Mouse (Mus musculus): ENCODE measurements at regions not wholly inside any gene's neighbourhood (a gene's known extent, or its start where the extent isn't known, plus 50 kb on each side); places are given as distances from the start of the nearest gene placed in this dataset.

- 81% methylated on average over 1 of the region's 1 CpGs for WGBS
- Histone ChIP-seq H3K9me3 (no peaks in the 10 kb centered on the region), H3K4me2 (replicated peaks) (no peak overlapping the region), H3K9ac (no peak overlapping the region), H3K36me3 (no peaks in the 10 kb centered on the region), H3K4me3 (replicated peaks) (no peak overlapping the region), H3K27ac (no peak overlapping the region), H3K4me1 (replicated peaks) (no peaks in the 10 kb centered on the region), H3K27me3 (replicated peaks) (no peaks in the 10 kb centered on the region)
- no peak for ATAC-seq
Observed at GRCm38 (mm10) chr11:6785471-6785870, 52.0 kb downstream of the Gm11983 start.

GRCm38 (mm10) chr11:6782826-6783225, 54.6 kb downstream of the Gm11983 start:
- Histone ChIP-seq H3K4me3 (replicated peaks) (no peak overlapping the region), H3K9me3 (no peaks in the 10 kb centered on the region), H3K36me3 (no peaks in the 10 kb centered on the region), H3K4me2 (replicated peaks) (no peak overlapping the region), H3K4me1 (replicated peaks) (no peaks in the 10 kb centered on the region), H3K9ac (no peak overlapping the region), H3K27me3 (replicated peaks) (no peaks in the 10 kb centered on the region), H3K27ac (no peak overlapping the region)
- no peak for ATAC-seq
- 86% methylated on average over 14 of the region's 14 CpGs for WGBS

GRCm38 (mm10) chr11:6779752-6780151, 57.7 kb downstream of the Gm11983 start:
- H3K27me3 ChIP-seq (replicated peaks): no peaks in the 10 kb centered on the region
- 66% methylated on average over 5 of the region's 5 CpGs for WGBS
- H3K9ac ChIP-seq: no peak overlapping the region
- H3K27ac ChIP-seq: no peak overlapping the region
- no peak for ATAC-seq
- H3K4me1 ChIP-seq (replicated peaks): 0 out of 2 replicates have a peak, but pooled peaks cover 5% of the 10 kb centered on the region
- no peaks in the 10 kb centered on the region for H3K9me3 ChIP-seq
- H3K4me2 ChIP-seq (replicated peaks): no peak overlapping the region
- no peaks in the 10 kb centered on the region for H3K36me3 ChIP-seq
- no peak overlapping the region for H3K4me3 ChIP-seq (replicated peaks)

GRCm38 (mm10) chr11:6778596-6779360, 58.7 kb downstream of the Gm11983 start:
- Histone ChIP-seq H3K9ac (no peak overlapping the region), H3K27me3 (replicated peaks) (no peaks in the 10 kb centered on the region), H3K4me3 (replicated peaks) (no peak overlapping the region), H3K4me2 (replicated peaks) (no peak overlapping the region), H3K27ac (no peak overlapping the region), H3K9me3 (no peaks in the 10 kb centered on the region), H3K4me1 (replicated peaks) (0 out of 2 replicates have a peak, but pooled peaks cover 7% of the 10 kb centered on the region), H3K36me3 (no peaks in the 10 kb centered on the region)
- 55% methylated on average over 10 of the region's 10 CpGs for WGBS
- no peak for ATAC-seq

- no peak for ATAC-seq
- no peak overlapping the region for H3K27ac ChIP-seq
- H3K4me1 ChIP-seq (replicated peaks): peaks cover 7% of the 10 kb centered on the region; the same call in 1 of the 2 replicates
- no peaks in the 10 kb centered on the region for H3K9me3 ChIP-seq
- WGBS: 97% methylated on average over 1 of the region's 1 CpGs
- H3K9ac ChIP-seq: no peak overlapping the region
- H3K27me3 ChIP-seq (replicated peaks): no peaks in the 10 kb centered on the region
- H3K36me3 ChIP-seq: no peaks in the 10 kb centered on the region
- H3K4me3 ChIP-seq (replicated peaks): no peak overlapping the region
- H3K4me2 ChIP-seq (replicated peaks): no peak overlapping the region
Observed at GRCm38 (mm10) chr11:6777566-6777965, 59.9 kb downstream of the Gm11983 start.

- Histone ChIP-seq H3K9ac (no peak overlapping the region), H3K27ac (no peak overlapping the region; the same call in 1 of the 2 replicates), H3K9me3 (no peaks in the 10 kb centered on the region), H3K4me2 (replicated peaks) (no peak overlapping the region), H3K27me3 (replicated peaks) (no peaks in the 10 kb centered on the region), H3K4me1 (replicated peaks) (peaks cover 7% of the 10 kb centered on the region; the same call in 1 of the 2 replicates), H3K36me3 (no peaks in the 10 kb centered on the region), H3K4me3 (replicated peaks) (no peak overlapping the region)
- 0 out of 2 replicates have a peak, but pooled peaks have one; percentile 30 for ATAC-seq
- 23% methylated on average over 4 of the region's 4 CpGs for WGBS
Observed at GRCm38 (mm10) chr11:6774656-6775055, 62.8 kb downstream of the Gm11983 start.

GRCm38 (mm10) chr11:6773951-6774350, 63.5 kb downstream of the Gm11983 start:
- peak; percentile 43; the same call in 1 of the 2 replicates for ATAC-seq
- H3K36me3 ChIP-seq: no peaks in the 10 kb centered on the region
- H3K4me2 ChIP-seq (replicated peaks): no peak overlapping the region
- H3K4me3 ChIP-seq (replicated peaks): no peak overlapping the region
- H3K9ac ChIP-seq: no peak overlapping the region
- no peaks in the 10 kb centered on the region for H3K27me3 ChIP-seq (replicated peaks)
- no peak overlapping the region for H3K27ac ChIP-seq
- no peaks in the 10 kb centered on the region for H3K9me3 ChIP-seq
- WGBS: 73% methylated on average over 5 of the region's 5 CpGs
- H3K4me1 ChIP-seq (replicated peaks): peaks cover 7% of the 10 kb centered on the region; the same call in 1 of the 2 replicates

GRCm38 (mm10) chr11:6773364-6773763, 64.1 kb downstream of the Gm11983 start:
- peak; percentile 40; the same call in 1 of the 2 replicates for ATAC-seq
- Histone ChIP-seq H3K27me3 (replicated peaks) (no peaks in the 10 kb centered on the region), H3K9me3 (no peaks in the 10 kb centered on the region), H3K4me1 (replicated peaks) (peaks cover 7% of the 10 kb centered on the region; the same call in 1 of the 2 replicates), H3K4me2 (replicated peaks) (no peak overlapping the region), H3K36me3 (no peaks in the 10 kb centered on the region), H3K27ac (no peak overlapping the region), H3K9ac (no peak overlapping the region), H3K4me3 (replicated peaks) (no peak overlapping the region)
- 0% methylated on average over 1 of the region's 1 CpGs for WGBS

GRCm38 (mm10) chr11:6769437-6769765, 68.1 kb downstream of the Gm11983 start:
- Histone ChIP-seq H3K9me3 (no peaks in the 10 kb centered on the region), H3K4me2 (replicated peaks) (no peak overlapping the region), H3K36me3 (no peaks in the 10 kb centered on the region), H3K27ac (no peak overlapping the region), H3K4me1 (replicated peaks) (no peaks in the 10 kb centered on the region; the same call in 1 of the 2 replicates), H3K4me3 (replicated peaks) (no peak overlapping the region), H3K27me3 (replicated peaks) (no peaks in the 10 kb centered on the region), H3K9ac (no peak overlapping the region)
- ATAC-seq: no peak
- WGBS: 83% methylated on average over 7 of the region's 7 CpGs

- H3K9ac ChIP-seq: no peak overlapping the region
- no peak overlapping the region for H3K4me2 ChIP-seq (replicated peaks)
- no peaks in the 10 kb centered on the region; the same call in 1 of the 2 replicates for H3K4me1 ChIP-seq (replicated peaks)
- H3K27me3 ChIP-seq (replicated peaks): no peaks in the 10 kb centered on the region
- ATAC-seq: peak; percentile 65
- H3K36me3 ChIP-seq: no peaks in the 10 kb centered on the region
- no peaks in the 10 kb centered on the region for H3K9me3 ChIP-seq
- H3K4me3 ChIP-seq (replicated peaks): no peak overlapping the region
- H3K27ac ChIP-seq: no peak overlapping the region
- 51% methylated on average over 22 of the region's 22 CpGs for WGBS
Observed at GRCm38 (mm10) chr11:6768599-6769436, 68.6 kb downstream of the Gm11983 start.

- Histone ChIP-seq H3K4me2 (replicated peaks) (no peak overlapping the region), H3K27ac (no peak overlapping the region), H3K36me3 (no peaks in the 10 kb centered on the region), H3K9ac (no peak overlapping the region), H3K9me3 (no peaks in the 10 kb centered on the region), H3K27me3 (replicated peaks) (no peaks in the 10 kb centered on the region), H3K4me1 (replicated peaks) (no peaks in the 10 kb centered on the region), H3K4me3 (replicated peaks) (no peak overlapping the region)
- ATAC-seq: no peak
- WGBS: 64% methylated on average over 7 of the region's 7 CpGs
Observed at GRCm38 (mm10) chr11:6766725-6767124, 70.7 kb downstream of the Gm11983 start.

- Histone ChIP-seq H3K4me2 (replicated peaks) (no peak overlapping the region), H3K4me3 (replicated peaks) (no peak overlapping the region), H3K4me1 (replicated peaks) (no peaks in the 10 kb centered on the region), H3K27ac (no peak overlapping the region), H3K9me3 (no peaks in the 10 kb centered on the region), H3K36me3 (no peaks in the 10 kb centered on the region), H3K27me3 (replicated peaks) (no peaks in the 10 kb centered on the region), H3K9ac (no peak overlapping the region)
- 87% methylated on average over 5 of the region's 5 CpGs for WGBS
- no peak for ATAC-seq
Observed at GRCm38 (mm10) chr11:6765333-6765957, 72.0 kb downstream of the Gm11983 start.
